Mouse (Mus musculus) bone marrow, adult 2 months (tissue): ENCODE data around the gene Tek.

Experiments
- CTCF ChIP-seq: fragments of 200-500 bp; IDR thresholded peaks from 2 replicates; pipeline ENCODE4 v1.5.1; 2011; ENCODE audit warnings: low read length, control low read depth; ENCODE audit not compliant: control insufficient read depth, insufficient read depth
- POLR2A ChIP-seq: fragments of 200-500 bp; IDR thresholded peaks from 2 replicates; pipeline ENCODE4 v1.6.1; 2011; ENCODE audit warnings: low read depth, mild to moderate bottlenecking, control low read depth, low read length, borderline replicate concordance; ENCODE audit not compliant: control insufficient read depth

- TF ChIP-seq POLR2A (no peak), CTCF (no peak)
Measured at GRCm38 (mm10) chr4:94837061-94837460, 98.0 kb downstream of the Tek start.
